Mouse (Mus musculus) MEL (cell line): ENCODE results near the gene Zfp382. TPM values are rescaled to one million over a fixed set of nuclear protein-coding genes. Genes with fewer than 3 reads are reported as not detected.

Experiments
- DNase-seq: peaks from one replicate; pipeline ENCODE4 v3.0.0; 2011; ENCODE audit warnings: low read depth, low spot score
- H3K27ac ChIP-seq: 2 replicates; pipeline ENCODE4 v1.5.1; 2012; ENCODE audit warnings: low read depth, mild to moderate bottlenecking, control low read depth, low read length, moderate library complexity; ENCODE audit not compliant: control insufficient read depth
- H3K27me3 ChIP-seq, 2 experiments: fragments of 150-350 bp in 1 of 2; sonication (generic) in 1 of 2; 2 replicates each; pipeline ENCODE4 v1.6.1; 2012; ENCODE audit warnings: low read length in 2 of 2, mild to moderate bottlenecking in 2 of 2, improper control_type of control experiment in 1 of 2, moderate library complexity in 1 of 2; ENCODE audit not compliant: insufficient read depth in 2 of 2, control insufficient read depth in 1 of 2
- H3K36me3 ChIP-seq, 2 experiments: 2 replicates each; pipeline ENCODE4 v1.6.1; 2012 to 2014; ENCODE audit warnings: low read length in 2 of 2, improper control_type of control experiment in 1 of 2, inconsistent platforms in 1 of 2, mild to moderate bottlenecking in 1 of 2; ENCODE audit not compliant: insufficient read depth in 2 of 2, control insufficient read depth in 1 of 2
- H3K4me1 ChIP-seq, 2 experiments: fragments of 150-350 bp in 1 of 2; sonication (generic) in 1 of 2; 2 replicates each; pipeline ENCODE4 v1.6.1; 2012; ENCODE audit warnings: low read length in 2 of 2, improper control_type of control experiment in 1 of 2, mild to moderate bottlenecking in 1 of 2; ENCODE audit not compliant: insufficient read depth in 2 of 2, control insufficient read depth in 1 of 2
- H3K4me3 ChIP-seq, 2 experiments: fragments of 150-350 bp in 1 of 2; sonication (generic) in 1 of 2; 2 replicates each; pipeline ENCODE4 v1.5.1; 2012; ENCODE audit warnings: low read depth in 2 of 2, low read length in 2 of 2, mild to moderate bottlenecking in 2 of 2, moderate library complexity in 2 of 2, control low read depth in 1 of 2, improper control_type of control experiment in 1 of 2; ENCODE audit not compliant: control insufficient read depth in 1 of 2, insufficient read depth in 1 of 2
- H3K79me2 ChIP-seq: 2 replicates; pipeline ENCODE4 v1.6.1; 2012; ENCODE audit warnings: mild to moderate bottlenecking, low read length, moderate library complexity; ENCODE audit not compliant: control insufficient read depth, poor library complexity, insufficient read depth
- H3K9ac ChIP-seq: 2 replicates; pipeline ENCODE4 v1.6.1; 2012; ENCODE audit warnings: low read depth, mild to moderate bottlenecking, control low read depth, low read length, moderate library complexity; ENCODE audit not compliant: control insufficient read depth, poor library complexity, severe bottlenecking
- H3K9me3 ChIP-seq: fragments of 150-350 bp; sonication (generic); replicated peaks from 2 replicates; pipeline ENCODE4 v1.6.1; 2012; ENCODE audit warnings: mild to moderate bottlenecking, low read length, improper control_type of control experiment, moderate library complexity; ENCODE audit not compliant: insufficient read depth
- BHLHE40 ChIP-seq: IDR thresholded peaks from 2 replicates; pipeline ENCODE4 v1.6.1; 2012; ENCODE audit warnings: low read depth, mild to moderate bottlenecking, inconsistent platforms, low read length, improper control_type of control experiment, borderline replicate concordance
- CHD2 ChIP-seq: IDR thresholded peaks from 2 replicates; pipeline ENCODE4 v1.6.1; 2011; ENCODE audit warnings: low read length, improper control_type of control experiment
- ELF1 ChIP-seq: IDR thresholded peaks from 2 replicates; pipeline ENCODE4 v1.6.1; 2014; ENCODE audit warnings: low read depth, mild to moderate bottlenecking, inconsistent platforms, low read length, improper control_type of control experiment, moderate library complexity
- EP300 ChIP-seq, 2 experiments: IDR thresholded peaks; 2 replicates each; pipeline ENCODE4 v1.6.1; 2011; ENCODE audit warnings: improper control_type of control experiment in 2 of 2, low read length in 2 of 2, low read depth in 1 of 2, mild to moderate bottlenecking in 1 of 2
- GABPA ChIP-seq: IDR thresholded peaks from 2 replicates; pipeline ENCODE4 v1.6.1; 2012; ENCODE audit warnings: low read depth, mild to moderate bottlenecking, inconsistent platforms, low read length, improper control_type of control experiment, moderate library complexity
- HCFC1 ChIP-seq: IDR thresholded peaks from 2 replicates; pipeline ENCODE4 v1.6.1; 2012; ENCODE audit warnings: low read depth, mild to moderate bottlenecking, inconsistent platforms, low read length, improper control_type of control experiment, moderate library complexity
- JUND ChIP-seq: IDR thresholded peaks from 2 replicates; pipeline ENCODE4 v1.6.1; 2011; ENCODE audit warnings: low read depth, mild to moderate bottlenecking, improper control_type of control experiment, low read length
- KAT2A ChIP-seq: conservative IDR thresholded peaks from 2 replicates; pipeline ENCODE4 v1.6.1; 2012; ENCODE audit warnings: low read depth, low read length, improper control_type of control experiment, inconsistent platforms
- MAX ChIP-seq: IDR thresholded peaks from 2 replicates; pipeline ENCODE4 v1.6.1; 2011; ENCODE audit warnings: low read length, improper control_type of control experiment
- MAZ ChIP-seq: IDR thresholded peaks from 2 replicates; pipeline ENCODE4 v1.6.1; 2012; ENCODE audit warnings: low read depth, mild to moderate bottlenecking, inconsistent platforms, low read length, improper control_type of control experiment
- MEF2A ChIP-seq: IDR thresholded peaks from 2 replicates; pipeline ENCODE4 v1.6.1; 2014; ENCODE audit warnings: low read depth, mild to moderate bottlenecking, inconsistent platforms, low read length, improper control_type of control experiment; ENCODE audit not compliant: poor library complexity, insufficient replicate concordance, severe bottlenecking; ENCODE audit errors: extremely low read depth
- MYB ChIP-seq: IDR thresholded peaks from 2 replicates; pipeline ENCODE4 v1.6.1; 2011; ENCODE audit warnings: mild to moderate bottlenecking, low read depth, low read length, improper control_type of control experiment
- MYC ChIP-seq: IDR thresholded peaks from 2 replicates; pipeline ENCODE4 v1.6.1; 2011; ENCODE audit warnings: low read depth, mild to moderate bottlenecking, low read length, improper control_type of control experiment, moderate library complexity
- NELFE ChIP-seq: IDR thresholded peaks from 2 replicates; pipeline ENCODE4 v1.6.1; 2011; ENCODE audit warnings: low read depth, low read length, improper control_type of control experiment
- NRF1 ChIP-seq: IDR thresholded peaks from 2 replicates; pipeline ENCODE4 v1.6.1; 2014; ENCODE audit warnings: low read depth, mild to moderate bottlenecking, inconsistent platforms, low read length, improper control_type of control experiment, moderate library complexity; ENCODE audit not compliant: poor library complexity, insufficient read depth, severe bottlenecking
- POLR2A ChIP-seq, 2 experiments: IDR thresholded peaks; 2 replicates each; pipeline ENCODE4 v1.6.1; 2011 to 2012; ENCODE audit warnings: low read length in 2 of 2, mild to moderate bottlenecking in 2 of 2, control low read depth in 1 of 2, improper control_type of control experiment in 1 of 2, low read depth in 1 of 2, moderate library complexity in 1 of 2; ENCODE audit not compliant: control insufficient read depth in 1 of 2, insufficient read depth in 1 of 2, poor library complexity in 1 of 2
- RAD21 ChIP-seq: IDR thresholded peaks from 2 replicates; pipeline ENCODE4 v1.6.1; 2011; ENCODE audit warnings: mild to moderate bottlenecking, low read depth, low read length, improper control_type of control experiment
- SIN3A ChIP-seq: IDR thresholded peaks from 2 replicates; pipeline ENCODE4 v1.6.1; 2012; ENCODE audit warnings: low read length, improper control_type of control experiment, inconsistent platforms
- TBP ChIP-seq: IDR thresholded peaks from 2 replicates; pipeline ENCODE4 v1.8.0; 2011; ENCODE audit warnings: low read depth, low read length, improper control_type of control experiment
- TCF12 ChIP-seq: IDR thresholded peaks from 2 replicates; pipeline ENCODE4 v1.6.1; 2014; ENCODE audit warnings: low read depth, mild to moderate bottlenecking, inconsistent platforms, low read length, improper control_type of control experiment, moderate library complexity
- UBTF ChIP-seq: IDR thresholded peaks from 2 replicates; pipeline ENCODE4 v1.6.1; 2012; ENCODE audit warnings: low read depth, mild to moderate bottlenecking, inconsistent platforms, low read length, improper control_type of control experiment, moderate library complexity, borderline replicate concordance; ENCODE audit not compliant: insufficient read depth
- USF1 ChIP-seq: IDR thresholded peaks from 2 replicates; pipeline ENCODE4 v1.6.1; 2014; ENCODE audit warnings: low read depth, mild to moderate bottlenecking, inconsistent platforms, low read length, improper control_type of control experiment, moderate library complexity
- USF2 ChIP-seq, 2 experiments: IDR thresholded peaks; 2 replicates each; pipeline ENCODE4 v1.6.1; 2011 to 2012; ENCODE audit warnings: improper control_type of control experiment in 2 of 2, low read length in 2 of 2, borderline replicate concordance in 1 of 2, inconsistent platforms in 1 of 2, low read depth in 1 of 2, mild to moderate bottlenecking in 1 of 2; ENCODE audit not compliant: insufficient read depth in 1 of 2
- polyA plus RNA-seq, 2 experiments: library from polyadenylated mRNA; stranded (reverse) in 1 of 2; unstranded in 1 of 2; fragments of >175 nt in 1 of 2; fragments of >200 nt in 1 of 2; gene quantifications; 2 replicates each; pipeline versions ENCODE4 v1.2.1 to v1.2.4; 2012; ENCODE audit warnings: low replicate concordance in 2 of 2, low read depth in 1 of 2; ENCODE audit not compliant: insufficient read length in 2 of 2, insufficient read depth in 1 of 2, missing spikeins in 1 of 2
- total RNA-seq: library from RNA; depleted of rRNA; stranded (reverse); fragments of 300-350 nt; gene quantifications from 2 replicates; pipeline ENCODE4 v1.2.3, GENCODE M21; 2012

Gene Zfp382
- total and polyA plus RNA-seq, 3 experiments = 3.9 to 7.1 TPM; not detected in 1

DNA sequence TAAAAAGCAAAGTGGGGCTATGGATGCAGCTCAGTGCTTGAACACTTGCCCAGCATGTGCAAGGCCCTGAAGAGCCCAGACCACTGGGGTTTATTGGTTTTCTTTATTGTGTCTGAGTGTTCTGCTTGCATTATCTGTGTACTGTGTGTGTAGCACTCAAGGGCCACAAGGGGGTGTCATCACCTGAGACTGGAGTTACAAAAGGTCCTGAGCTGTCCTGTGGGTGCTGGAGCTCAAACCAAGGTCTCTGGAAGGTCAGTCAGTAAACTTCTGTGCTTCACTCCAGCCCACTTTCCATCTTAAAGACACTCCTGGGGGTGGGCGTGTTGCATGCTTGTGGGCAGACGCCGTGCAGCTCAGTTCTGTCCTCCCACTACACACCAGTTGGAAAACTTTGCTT, 33.8 kb downstream of the Zfp382 start:
- H3K27me3 ChIP-seq = no peaks in the 10 kb centered on the region
- H3K36me3 ChIP-seq = peaks cover 0 to 7% of the 10 kb centered on the region in 2 experiments; a peak in 2 of 4 replicates
- H3K79me2 ChIP-seq = no peaks in the 10 kb centered on the region
- no peaks in the 10 kb centered on the region for H3K4me1 ChIP-seq
- H3K4me3 ChIP-seq = no peak overlapping the region
- no peak for DNase-seq
- no peak overlapping the region for H3K27ac ChIP-seq
- no peak for TF ChIP-seq MYB
- no peak for TF ChIP-seq HCFC1
- no peak for TF ChIP-seq NELFE
- no peak for TF ChIP-seq KAT2A
- TF ChIP-seq UBTF = no peak
- no peak for TF ChIP-seq MAZ
- TF ChIP-seq SIN3A = no peak
- TF ChIP-seq TCF12 = no peak
- no peak for TF ChIP-seq RAD21
- no peak for TF ChIP-seq USF1
- TF ChIP-seq JUND = no peak
- no peak for TF ChIP-seq EP300 (IDR thresholded peaks at IDR 0.05; ENCODE audit: low read depth in 1 of 2, low read length in 2 of 2)
- TF ChIP-seq USF2 (IDR thresholded peaks at IDR 0.05; ENCODE audit: borderline replicate concordance in 1 of 2, insufficient read depth in 1 of 2, low read depth in 1 of 2, low read length in 2 of 2) = no peak
- TF ChIP-seq MEF2A = no peak
- no peak for TF ChIP-seq MAX
- TF ChIP-seq TBP = no peak
- TF ChIP-seq GABPA = no peak
- no peak for TF ChIP-seq ELF1
- 0 out of 2 replicates have a peak, but pooled peaks cover 3% of the 10 kb centered on the region for H3K9me3 ChIP-seq
- H3K9ac ChIP-seq = no peak overlapping the region

DNA sequence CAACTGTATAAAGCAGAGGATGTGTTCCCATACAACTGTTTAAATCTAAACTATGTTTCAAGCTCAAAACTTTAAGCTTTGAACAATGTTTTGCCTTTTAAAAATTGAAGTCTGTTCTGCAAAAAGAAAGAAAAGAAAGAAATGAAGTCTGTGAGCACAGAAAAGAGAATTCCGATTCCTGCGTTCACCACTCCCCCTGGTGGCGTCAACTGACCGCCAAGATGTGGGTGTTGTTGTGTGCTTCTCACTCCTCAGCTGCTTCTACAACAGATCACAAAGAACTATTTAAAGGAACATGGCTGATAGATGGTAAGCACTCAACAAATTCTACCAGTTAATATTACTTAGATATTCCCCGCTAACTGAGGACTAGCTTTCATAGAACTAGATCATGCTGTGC, 41.4 kb downstream of the Zfp382 start:
- Histone ChIP-seq H3K9ac (no peak overlapping the region), H3K4me3 (no peak overlapping the region), H3K79me2 (peaks cover 43% of the 10 kb centered on the region), H3K36me3 (peaks cover 0 to 32% of the 10 kb centered on the region in 2 experiments; a peak in 2 of 4 replicates), H3K27ac (no peak overlapping the region), H3K27me3 (no peaks in the 10 kb centered on the region), H3K9me3 (no peaks in the 10 kb centered on the region)
- no peak for DNase-seq
- no peak for TF ChIP-seq UBTF
- no peak for TF ChIP-seq GABPA
- TF ChIP-seq BHLHE40 = no peak
- no peak for TF ChIP-seq POLR2A (IDR thresholded peaks at IDR 0.05; ENCODE audit: control insufficient read depth in 1 of 2, insufficient read depth in 1 of 2, low read depth in 1 of 2, low read length in 2 of 2, poor library complexity in 1 of 2)
- no peak for TF ChIP-seq NRF1
- TF ChIP-seq MYC = no peak
- TF ChIP-seq CHD2 = no peak
- no peak for TF ChIP-seq TCF12
- no peak for TF ChIP-seq MAZ
- TF ChIP-seq, all 39 proteins: peak for 0
- H3K4me1 ChIP-seq = no peaks in the 10 kb centered on the region
